ENCODE assay signal across 24 mouse cellular contexts in genomic region chrX:78593138-78593537, GRCm38 (mm10).
"Had no signal": no experiment of that assay in that cellular context is flagged by ENCODE, and none has a peak within 500 bp of the region (broad histone marks: within the 10 kb centered on the region; RNA-seq: fewer than 3 reads in every experiment).

No protein-coding gene starts in this region.

- H3K4me2 ChIP-seq: kidney, embryonic 15.5 days; limb, embryonic 12.5 days; limb, embryonic 15.5 days; liver, embryonic 11.5 days; lung, embryonic 15.5 days; midbrain, embryonic 11.5 days; neural tube, embryonic 12.5 days; neural tube, embryonic 15.5 days; stomach, embryonic 15.5 days had no signal

- H3K9ac ChIP-seq: kidney, embryonic 15.5 days; limb, embryonic 12.5 days; limb, embryonic 15.5 days; liver, embryonic 14.5 days; liver, postnatal 0 days; lung, embryonic 15.5 days; neural tube, embryonic 12.5 days; neural tube, embryonic 15.5 days; stomach, embryonic 15.5 days had no signal

- H3K36me3 ChIP-seq: kidney, embryonic 15.5 days; limb, embryonic 12.5 days; limb, embryonic 15.5 days; lung, embryonic 15.5 days; neural tube, embryonic 12.5 days; neural tube, embryonic 15.5 days; stomach, embryonic 15.5 days had no signal

- H3K4me3 ChIP-seq: kidney, embryonic 15.5 days; limb, embryonic 12.5 days; limb, embryonic 15.5 days; lung, embryonic 15.5 days; megakaryocyte, embryonic 14.5 days; neural tube, embryonic 12.5 days; neural tube, embryonic 15.5 days; stomach, embryonic 15.5 days had no signal

- ATAC-seq: intestine, postnatal 0 days; liver, postnatal 0 days had no signal

- H3K4me1 ChIP-seq: kidney, embryonic 15.5 days; limb, embryonic 12.5 days; limb, embryonic 15.5 days; lung, embryonic 15.5 days; neural tube, embryonic 12.5 days; neural tube, embryonic 15.5 days; stomach, embryonic 15.5 days had no signal

- H3K9me3 ChIP-seq: kidney, embryonic 15.5 days; limb, embryonic 12.5 days; limb, embryonic 15.5 days; lung, embryonic 15.5 days; neural tube, embryonic 12.5 days; neural tube, embryonic 15.5 days; stomach, embryonic 15.5 days had no signal

- H3K27me3 ChIP-seq: kidney, embryonic 15.5 days; limb, embryonic 12.5 days; limb, embryonic 15.5 days; lung, embryonic 15.5 days; neural tube, embryonic 12.5 days; neural tube, embryonic 15.5 days; stomach, embryonic 15.5 days had no signal

- DNase-seq: kidney, adult 8-10 months; kidney, postnatal 10 days; kidney, postnatal 36 days; left cerebral cortex, postnatal 4 days; liver, postnatal 0 days; lung, postnatal 14 days; lung, postnatal 4 days; midbrain, embryonic 14.5 days; right cerebral cortex, adult 18-20 months; right cerebral cortex, postnatal 14 days; right cerebral cortex, postnatal 4 days; thymus, postnatal 25 days had no signal

- H3K27ac ChIP-seq: kidney, embryonic 15.5 days; limb, embryonic 12.5 days; limb, embryonic 15.5 days; liver, embryonic 14.5 days; lung, embryonic 15.5 days; neural tube, embryonic 12.5 days; neural tube, embryonic 15.5 days; stomach, embryonic 15.5 days had no signal
